ENCODE assay signal across 23 mouse cellular contexts in genomic region chr13:47940696-47941095, GRCm38 (mm10).
"Had no signal": no experiment of that assay in that cellular context is flagged by ENCODE, and none has a peak within 500 bp of the region (broad histone marks: within the 10 kb centered on the region; RNA-seq: fewer than 3 reads in every experiment).

No protein-coding gene starts in this region.

- H3K36me3 ChIP-seq: heart, embryonic 10.5 days; heart, embryonic 12.5 days; hindbrain, embryonic 12.5 days; hindbrain, embryonic 15.5 days; kidney, embryonic 15.5 days; limb, embryonic 13.5 days; limb, embryonic 15.5 days; liver, embryonic 12.5 days had no signal

- H3K4me1 ChIP-seq: heart, embryonic 10.5 days; heart, embryonic 12.5 days; kidney, embryonic 15.5 days; liver, embryonic 12.5 days had no signal

- DNase-seq: gastrocnemius, postnatal 14 days; gastrocnemius, postnatal 36 days; heart, adult 18-20 months; heart, postnatal 10 days; kidney, adult 11 months; kidney, adult 2 months; kidney, adult 9 months; kidney, postnatal 14 days; kidney, postnatal 36 days; layer of hippocampus, adult 9-11 months; layer of hippocampus, postnatal 36 days had no signal

- H3K4me3 ChIP-seq: heart, embryonic 10.5 days; heart, embryonic 12.5 days; hindbrain, embryonic 12.5 days; hindbrain, embryonic 15.5 days; kidney, embryonic 15.5 days; limb, embryonic 13.5 days; limb, embryonic 15.5 days; liver, embryonic 12.5 days had no signal

- H3K27me3 ChIP-seq: heart, embryonic 12.5 days; hindbrain, embryonic 12.5 days; hindbrain, embryonic 15.5 days; kidney, embryonic 15.5 days; limb, embryonic 15.5 days; liver, embryonic 12.5 days had no signal

- H3K4me2 ChIP-seq: heart, embryonic 12.5 days; hindbrain, embryonic 12.5 days; hindbrain, embryonic 15.5 days; kidney, embryonic 15.5 days; limb, embryonic 13.5 days; limb, embryonic 15.5 days; liver, embryonic 12.5 days had no signal

- H3K27ac ChIP-seq: heart, embryonic 10.5 days; hindbrain, embryonic 15.5 days; hindbrain, postnatal 0 days; kidney, embryonic 15.5 days; kidney, postnatal 0 days; limb, embryonic 13.5 days; limb, embryonic 15.5 days; liver, embryonic 12.5 days; liver, embryonic 14.5 days had no signal

- H3K9me3 ChIP-seq: heart, embryonic 10.5 days; hindbrain, embryonic 15.5 days; kidney, embryonic 15.5 days; limb, embryonic 13.5 days; limb, embryonic 15.5 days; liver, embryonic 12.5 days had no signal

- ATAC-seq: hindbrain, postnatal 0 days; intestine, embryonic 16.5 days; liver, embryonic 12.5 days had no signal

- H3K9ac ChIP-seq: heart, embryonic 12.5 days; hindbrain, embryonic 12.5 days; hindbrain, embryonic 15.5 days; kidney, embryonic 15.5 days; limb, embryonic 13.5 days; limb, embryonic 15.5 days; liver, embryonic 12.5 days; liver, embryonic 14.5 days had no signal
